Mouse (Mus musculus): ENCODE data around the gene Peg12.

DNA sequence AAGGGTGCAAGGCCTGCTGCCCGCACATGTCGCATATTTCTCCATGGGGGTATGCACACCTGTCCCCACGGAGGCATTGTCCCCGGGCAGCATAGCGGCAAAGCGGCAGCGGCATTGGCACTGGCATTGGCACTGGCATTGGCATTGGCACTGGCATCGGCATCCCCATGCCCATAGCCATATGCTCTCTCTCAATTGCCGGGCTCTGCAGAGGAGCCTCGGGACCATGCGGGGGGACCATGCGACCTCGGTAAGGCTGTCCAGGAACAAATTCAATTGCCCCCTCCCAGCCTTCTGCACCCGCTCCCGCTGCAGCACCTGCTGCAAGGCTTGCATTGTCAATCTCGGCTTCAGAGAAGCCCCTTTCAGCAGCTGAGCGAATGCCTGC lies 45.2 kb downstream of the Peg12 start:
- no peak for TF ChIP-seq CTCF (IDR thresholded peaks at IDR 0.05; ENCODE audit: low read depth, low read length)
- no peak for TF ChIP-seq POLR2A (IDR thresholded peaks at IDR 0.05; ENCODE audit: extremely low read depth, insufficient read depth, low read length)

Measured in liver, adult 2 months (tissue).